Mouse (Mus musculus): ENCODE results near the gene Stat3.

GRCm38 (mm10) chr11:100938112-100938511, 1.2 kb downstream of the Stat3 start:
- TF ChIP-seq CTCF (IDR thresholded peaks at IDR 0.05; ENCODE audit: extremely low read depth, insufficient read depth, insufficient read length, insufficient replicate concordance) (no peak), POLR2A (IDR thresholded peaks at IDR 0.05; ENCODE audit: low read depth, low read length) (no peak)
